Mouse (Mus musculus) erythroblast, embryonic 14.5 days (primary cell): ENCODE results near the gene Cadm1.

Experiments
- GATA1 ChIP-seq: IDR thresholded peaks from 2 replicates; pipeline ENCODE4 v1.6.1; 2012; ENCODE audit warnings: low read length, inconsistent platforms, mixed read lengths
- TAL1 ChIP-seq: IDR thresholded peaks from 3 replicates; pipeline ENCODE4 v1.6.1; 2012; ENCODE audit warnings: low read length, inconsistent platforms, mixed read lengths

GRCm38 (mm10) chr9:47652203-47652602 lies 122.2 kb downstream of the Cadm1 start:
- TF ChIP-seq TAL1 (no peak), GATA1 (no peak)
